Mouse (Mus musculus) intestine, postnatal 0 days (tissue): ENCODE data around the gene Rab3gap1. TPM values are rescaled to one million over a fixed set of nuclear protein-coding genes. Genes with fewer than 3 reads are reported as not detected.

Experiments used
- ATAC-seq: fragments of 200-750 bp; cut with Nextera tagmentation; 2 replicates; pipeline ENCODE4 v1.8.0; 2017; ENCODE audit warnings: mild to moderate bottlenecking, moderate TSS enrichment, moderate library complexity
- H3K27ac ChIP-seq: fragments of 300-500 bp; sonication (generic); 2 replicates; pipeline ENCODE4 v1.5.1; 2014; ENCODE audit warnings: mild to moderate bottlenecking, low read depth, low read length, moderate library complexity
- H3K27me3 ChIP-seq: fragments of 300-500 bp; sonication (generic); replicated peaks from 2 replicates; pipeline ENCODE4 v1.6.1; 2014; ENCODE audit warnings: low read length, mixed read lengths; ENCODE audit not compliant: control insufficient read depth, insufficient read depth
- H3K36me3 ChIP-seq: fragments of 300-500 bp; sonication (generic); 2 replicates; pipeline ENCODE4 v1.6.1; 2014; ENCODE audit warnings: mild to moderate bottlenecking, moderate library complexity; ENCODE audit not compliant: control insufficient read depth, insufficient read depth
- H3K4me1 ChIP-seq: fragments of 300-500 bp; sonication (generic); replicated peaks from 2 replicates; pipeline ENCODE4 v1.6.1; 2014; ENCODE audit warnings: antibody characterized with exemption, low read length, mixed read lengths; ENCODE audit not compliant: control insufficient read depth, insufficient read depth
- H3K4me2 ChIP-seq: fragments of 300-500 bp; sonication (generic); replicated peaks from 2 replicates; pipeline ENCODE4 v1.6.1; 2014; ENCODE audit warnings: low read depth, mild to moderate bottlenecking, moderate library complexity
- H3K4me3 ChIP-seq: fragments of 300-500 bp; sonication (generic); 2 replicates; pipeline ENCODE4 v1.5.1; 2014; ENCODE audit warnings: low read depth, low read length
- H3K9ac ChIP-seq: fragments of 300-500 bp; sonication (generic); 2 replicates; pipeline ENCODE4 v1.6.1; 2014; ENCODE audit warnings: mild to moderate bottlenecking, low read depth, low read length
- H3K9me3 ChIP-seq: fragments of 300-500 bp; sonication (generic); 2 replicates; pipeline ENCODE4 v1.6.1; 2016; ENCODE audit warnings: mixed run types; ENCODE audit not compliant: control insufficient read depth
- CTCF ChIP-seq: sonication (generic); IDR thresholded peaks from 2 replicates; pipeline ENCODE4 v1.5.1; 2016; ENCODE audit warnings: low read depth, mild to moderate bottlenecking, control low read depth, antibody characterized with exemption, moderate library complexity
- WGBS: fragments of 180-500 bp; shearing (Covaris S2); extraction: QIAGEN DNeasy Blood & Tissue Kit; methylation state at CpG from one replicate; pipeline ENCODE4 v1.1.7; 2014; 5-methylcytosine and 5-hydroxymethylcytosine counted together
- polyA plus RNA-seq: library from polyadenylated mRNA; unstranded; fragments of >200 nt; fragmentation: Nextera tagmentation; extraction: Ambion mirVana; gene quantifications from 2 replicates; pipeline ENCODE4 v1.2.1, GENCODE M21; 2015

Gene Rab3gap1
- polyA plus RNA-seq, 1 experiment from 2014 or later, result 13.0 TPM

DNA sequence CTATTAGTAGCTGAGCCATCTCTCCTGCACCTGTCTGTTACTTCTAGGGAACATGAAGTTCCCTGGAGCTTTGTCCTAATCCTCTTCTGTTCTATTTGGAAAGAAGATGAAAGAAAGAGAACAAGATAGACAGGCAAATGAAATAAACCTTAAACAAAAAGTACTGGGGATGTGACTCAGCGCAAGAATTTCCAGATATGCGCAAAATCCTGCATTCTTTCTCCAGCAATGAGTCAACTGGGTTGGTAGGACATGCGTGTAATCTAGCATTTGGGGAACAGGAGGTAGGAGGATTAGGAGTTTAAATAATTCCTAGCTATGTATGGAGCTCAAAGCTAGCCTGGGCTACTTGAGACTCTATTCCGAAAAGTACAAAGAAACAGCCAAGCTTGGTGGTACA lies 8.1 kb upstream of the Rab3gap1 start:
- ATAC-seq, result no peak
- Histone ChIP-seq H3K27me3 (no peaks in the 10 kb centered on the region), H3K4me2 (no peak overlapping the region), H3K9me3 (no peaks in the 10 kb centered on the region), H3K4me3 (no peak overlapping the region), H3K4me1 (no peaks in the 10 kb centered on the region), H3K36me3 (no peaks in the 10 kb centered on the region), H3K27ac (no peak overlapping the region), H3K9ac (no peak overlapping the region)
- TF ChIP-seq CTCF, result no peak
- 90% methylated on average over 4 of the region's 4 CpGs for WGBS

GRCm38 (mm10) chr1:127861900-127862299 lies 6.7 kb upstream of the Rab3gap1 start:
- no peak overlapping the region for H3K4me2 ChIP-seq
- ATAC-seq, result no peak
- H3K4me1 ChIP-seq, result no peaks in the 10 kb centered on the region
- H3K4me3 ChIP-seq, result no peak overlapping the region
- 86% methylated on average over 5 of the region's 5 CpGs for WGBS
- no peaks in the 10 kb centered on the region for H3K27me3 ChIP-seq
- H3K9me3 ChIP-seq, result no peaks in the 10 kb centered on the region
- H3K27ac ChIP-seq, result no peak overlapping the region
- H3K9ac ChIP-seq, result no peak overlapping the region
- no peak for TF ChIP-seq CTCF
- H3K36me3 ChIP-seq, result no peaks in the 10 kb centered on the region

- no peak for TF ChIP-seq CTCF
- Histone ChIP-seq H3K4me2 (no peak overlapping the region), H3K4me1 (no peaks in the 10 kb centered on the region), H3K9ac (no peak overlapping the region), H3K27me3 (no peaks in the 10 kb centered on the region), H3K9me3 (no peaks in the 10 kb centered on the region), H3K27ac (no peak overlapping the region), H3K36me3 (no peaks in the 10 kb centered on the region), H3K4me3 (no peak overlapping the region)
- WGBS, result 72% methylated on average over 7 of the region's 7 CpGs
- ATAC-seq, result no peak
Measured at GRCm38 (mm10) chr1:127863806-127864205, 4.8 kb upstream of the Rab3gap1 start.

DNA sequence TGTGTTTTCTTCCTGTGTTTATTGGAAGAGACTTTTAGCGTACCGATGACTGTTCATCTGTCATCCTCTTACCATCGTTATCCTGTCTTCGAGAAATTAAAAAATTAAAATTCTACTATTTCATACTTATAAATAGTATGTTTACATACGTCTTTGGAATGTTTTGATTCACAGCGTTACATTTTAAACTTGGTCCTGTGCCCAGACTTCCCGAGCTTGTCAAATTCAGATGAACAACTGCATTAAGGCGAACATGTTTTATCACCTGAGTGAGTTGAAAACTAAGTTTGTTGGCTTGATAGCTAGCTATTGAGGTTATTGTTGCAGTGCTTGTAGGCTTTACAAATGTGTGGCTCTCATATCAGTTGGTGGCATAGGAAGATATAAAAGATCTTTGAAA lies 703 bp downstream of the Rab3gap1 start:
- H3K36me3 ChIP-seq, result peaks cover 7% of the 10 kb centered on the region
- H3K4me2 ChIP-seq, result peak overlapping the region; percentile 68
- no peaks in the 10 kb centered on the region for H3K27me3 ChIP-seq
- peak overlapping the region; percentile 64; the same call in 1 of the 2 replicates for H3K9ac ChIP-seq
- WGBS, result 23% methylated on average over 8 of the region's 8 CpGs
- no peak for ATAC-seq
- no peaks in the 10 kb centered on the region for H3K4me1 ChIP-seq
- no peaks in the 10 kb centered on the region for H3K9me3 ChIP-seq
- TF ChIP-seq CTCF, result no peak
- H3K4me3 ChIP-seq, result peak overlapping the region; percentile 73
- peak overlapping the region; percentile 86 for H3K27ac ChIP-seq

- Histone ChIP-seq H3K27me3 (no peaks in the 10 kb centered on the region), H3K27ac (no peak overlapping the region), H3K4me3 (no peak overlapping the region), H3K9me3 (no peaks in the 10 kb centered on the region), H3K9ac (no peak overlapping the region), H3K36me3 (peaks cover 8% of the 10 kb centered on the region), H3K4me2 (no peak overlapping the region), H3K4me1 (no peaks in the 10 kb centered on the region)
- 54% methylated on average over 1 of the region's 1 CpGs for WGBS
- no peak for ATAC-seq
- no peak for TF ChIP-seq CTCF
Measured at GRCm38 (mm10) chr1:127899401-127899800, 30.8 kb downstream of the Rab3gap1 start.

DNA sequence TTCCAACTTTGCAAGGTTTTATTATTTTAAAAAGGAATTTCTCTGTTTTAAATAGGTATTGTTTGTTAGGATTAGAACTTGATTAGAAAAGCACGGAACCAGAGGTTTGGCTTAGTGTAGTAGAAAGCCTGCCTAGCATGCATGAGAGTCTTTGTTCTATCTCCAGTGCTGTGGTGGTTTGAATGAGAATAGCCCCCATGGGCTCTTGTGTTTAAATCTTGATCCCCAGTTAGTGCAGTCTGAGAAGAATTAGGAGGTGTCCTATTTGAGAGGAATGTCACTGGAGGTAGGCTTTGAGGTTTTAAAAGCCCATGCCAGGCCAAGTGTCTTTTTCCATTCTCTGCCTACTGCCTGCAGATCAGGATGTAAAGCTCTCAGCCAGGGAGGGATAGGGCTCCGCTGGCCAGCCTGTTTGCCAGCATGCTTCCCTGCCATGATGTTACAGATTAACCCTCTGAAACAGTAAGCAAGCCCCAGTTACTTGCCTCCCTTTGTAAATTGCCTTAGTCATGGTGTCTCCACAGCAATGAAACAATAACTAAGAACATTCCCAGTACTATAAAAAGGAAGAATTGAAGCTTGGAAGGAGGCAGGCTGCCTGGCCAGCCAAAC lies 36.3 kb downstream of the Rab3gap1 start:
- Histone ChIP-seq H3K9me3 (no peaks in the 10 kb centered on the region), H3K4me2 (no peak overlapping the region), H3K4me3 (no peak overlapping the region), H3K36me3 (peaks cover 11% of the 10 kb centered on the region), H3K27ac (no peak overlapping the region), H3K27me3 (no peaks in the 10 kb centered on the region), H3K4me1 (no peaks in the 10 kb centered on the region), H3K9ac (no peak overlapping the region)
- no peak for TF ChIP-seq CTCF
- WGBS, result 68% methylated on average over 2 of the region's 2 CpGs
- no peak for ATAC-seq

- ATAC-seq, result no peak
- Histone ChIP-seq H3K27ac (no peak overlapping the region), H3K4me2 (no peak overlapping the region), H3K4me1 (no peaks in the 10 kb centered on the region), H3K4me3 (no peak overlapping the region), H3K9ac (no peak overlapping the region), H3K9me3 (no peaks in the 10 kb centered on the region), H3K36me3 (peaks cover 24% of the 10 kb centered on the region; the same call in 1 of the 2 replicates), H3K27me3 (no peaks in the 10 kb centered on the region)
- no peak for TF ChIP-seq CTCF
- 75% methylated on average over 4 of the region's 4 CpGs for WGBS
Measured at GRCm38 (mm10) chr1:127913116-127913515, 44.5 kb downstream of the Rab3gap1 start.
